Mouse (Mus musculus) hindbrain, embryonic 10.5 days (tissue): ENCODE results near the gene Gm21679. TPM values are rescaled to one million over a fixed set of nuclear protein-coding genes. Genes with fewer than 3 reads are reported as not detected.
"Not testable (repeated sequence)": the region's sequence is repeated elsewhere in the genome, so short reads cannot be mapped to it uniquely, and the experiment has no call there.

Experiments used
- DNase-seq: peaks from one replicate; pipeline ENCODE4 v3.0.0-alpha.2; 2017; ENCODE audit warnings: low spot score
- H3K27ac ChIP-seq: fragments of 300-500 bp; sonication (generic); 2 replicates; pipeline ENCODE4 v1.5.1; 2016; ENCODE audit warnings: mild to moderate bottlenecking, moderate library complexity
- H3K27me3 ChIP-seq: fragments of 300-500 bp; sonication (generic); 2 replicates; pipeline ENCODE4 v1.6.1; 2016; ENCODE audit warnings: mild to moderate bottlenecking; ENCODE audit not compliant: poor library complexity, insufficient read depth, severe bottlenecking
- H3K36me3 ChIP-seq: fragments of 300-500 bp; sonication (generic); 2 replicates; pipeline ENCODE4 v1.6.1; 2016; ENCODE audit warnings: mild to moderate bottlenecking, moderate library complexity
- H3K4me1 ChIP-seq: fragments of 300-500 bp; sonication (generic); replicated peaks from 2 replicates; pipeline ENCODE4 v1.6.1; 2016; ENCODE audit warnings: mild to moderate bottlenecking
- H3K4me3 ChIP-seq: fragments of 300-500 bp; sonication (generic); 2 replicates; pipeline ENCODE4 v1.5.1; 2016; ENCODE audit warnings: mild to moderate bottlenecking, moderate library complexity
- H3K9me3 ChIP-seq: fragments of 300-500 bp; sonication (generic); 2 replicates; pipeline ENCODE4 v1.6.1; 2016; ENCODE audit warnings: mild to moderate bottlenecking, moderate library complexity
- WGBS: fragments of 180-500 bp; shearing (Covaris S2); methylation state at CpG from one replicate; pipeline ENCODE4 v1.1.7; 2016; 5-methylcytosine and 5-hydroxymethylcytosine counted together
- polyA plus RNA-seq: library from polyadenylated mRNA; unstranded; fragments of >200 nt; fragmentation: Nextera tagmentation; extraction: Ambion mirVana; gene quantifications from 2 replicates; pipeline ENCODE4 v1.2.1, GENCODE M21; 2016

Gene Gm21679
- not detected in 2 replicates for polyA plus RNA-seq

- not testable (repeated sequence) for DNase-seq, H3K9me3 ChIP-seq, H3K27ac ChIP-seq, H3K4me1 ChIP-seq, H3K4me3 ChIP-seq, H3K27me3 ChIP-seq, H3K36me3 ChIP-seq
- no CpG with 5 or more reads among the region's 3 CpGs for WGBS
Measured at GRCm38 (mm10) chrY:29683270-29683669, at the start of gene Gm21679. Gm21679 (minus strand) TSS chrY:29683370.
